Comparison of ENCODE assay signal across 26 mouse cellular contexts in the genomic region with DNA sequence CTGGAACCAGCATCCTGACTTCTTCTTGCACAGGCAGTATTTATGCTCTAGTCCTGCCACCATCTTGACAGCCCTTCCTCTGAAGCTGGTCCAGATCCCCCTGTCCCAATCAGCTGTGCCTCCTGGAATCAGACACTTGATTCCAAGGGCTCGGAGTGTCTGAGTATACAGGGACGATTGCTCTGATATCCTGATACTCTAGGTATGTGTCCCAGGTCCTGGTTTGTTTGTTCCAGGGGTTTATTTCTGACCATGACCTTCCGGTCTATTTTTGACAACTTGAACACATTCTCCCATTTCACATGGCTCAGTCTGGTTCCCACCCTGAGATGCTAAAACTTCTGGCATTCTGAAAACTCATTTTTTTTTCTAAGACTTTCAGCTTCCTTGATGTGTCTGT.
"Had no signal": no experiment of that assay in that cellular context is flagged by ENCODE, and none has a peak within 500 bp of the region (broad histone marks: within the 10 kb centered on the region; RNA-seq: fewer than 3 reads in every experiment).

No protein-coding gene starts in this region.

- H3K4me3 ChIP-seq: heart, embryonic 12.5 days; heart, embryonic 13.5 days; heart, embryonic 15.5 days; hindbrain, embryonic 10.5 days; hindbrain, embryonic 12.5 days; hindbrain, embryonic 13.5 days; hindbrain, embryonic 15.5 days; intestine, embryonic 15.5 days; kidney, embryonic 15.5 days; layer of hippocampus, adult 2 months; left cerebral cortex, adult 2 months had no signal

- H3K27ac ChIP-seq: heart, embryonic 13.5 days; heart, embryonic 15.5 days; hindbrain, embryonic 10.5 days; hindbrain, embryonic 12.5 days; hindbrain, embryonic 13.5 days; hindbrain, embryonic 14.5 days; hindbrain, embryonic 15.5 days; hindbrain, postnatal 0 days; intestine, embryonic 15.5 days; kidney, embryonic 15.5 days; kidney, postnatal 0 days; layer of hippocampus, adult 2 months; left cerebral cortex, adult 2 months had no signal

- DNase-seq: heart, postnatal 10 days; heart, postnatal 36 days; heart, postnatal 4 days; kidney, adult 11 months; kidney, adult 18-20 months; kidney, adult 8-10 months; kidney, postnatal 10 days; kidney, postnatal 14 days; kidney, postnatal 25 days; kidney, postnatal 4 days; layer of hippocampus, adult 9-11 months; layer of hippocampus, postnatal 36 days had no signal
